Mouse (Mus musculus) frontal cortex, adult (tissue): ENCODE results near the gene Ackr2.

ENCODE experiments used
- ATAC-seq: cut with Nextera tagmentation; 2 replicates; pipeline ENCODE4 v1.9.2; 2017; ENCODE audit warnings: mild to moderate bottlenecking, moderate library complexity, mixed read lengths; ENCODE audit not compliant: low TSS enrichment

The Ackr2 gene

DNA sequence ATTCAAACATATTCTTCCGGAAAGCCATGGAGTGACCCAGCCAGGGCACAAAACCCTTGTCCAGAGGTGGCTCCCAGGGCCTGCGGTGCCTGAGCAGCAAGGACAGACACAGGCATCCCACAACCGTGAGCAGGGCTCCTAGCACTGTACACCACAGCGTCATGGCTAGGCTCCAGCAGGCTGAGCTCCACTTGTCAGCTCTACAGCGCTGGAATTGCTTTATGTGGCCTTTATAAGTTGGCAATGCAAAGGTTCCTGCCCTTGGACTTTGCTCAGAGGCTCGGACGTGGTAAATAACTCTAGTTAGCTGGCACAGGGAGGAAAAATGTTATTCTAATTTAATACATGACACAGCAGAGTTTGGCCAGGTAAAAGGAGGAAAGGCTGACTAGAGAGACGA lies 17.9 kb downstream of the Ackr2 start, which contains the start of gene Cyp8b1:
Gene Cyp8b1, minus strand, starts transcription at position 204 of the 400 bp plus-strand sequence.
- no peak for ATAC-seq

DNA sequence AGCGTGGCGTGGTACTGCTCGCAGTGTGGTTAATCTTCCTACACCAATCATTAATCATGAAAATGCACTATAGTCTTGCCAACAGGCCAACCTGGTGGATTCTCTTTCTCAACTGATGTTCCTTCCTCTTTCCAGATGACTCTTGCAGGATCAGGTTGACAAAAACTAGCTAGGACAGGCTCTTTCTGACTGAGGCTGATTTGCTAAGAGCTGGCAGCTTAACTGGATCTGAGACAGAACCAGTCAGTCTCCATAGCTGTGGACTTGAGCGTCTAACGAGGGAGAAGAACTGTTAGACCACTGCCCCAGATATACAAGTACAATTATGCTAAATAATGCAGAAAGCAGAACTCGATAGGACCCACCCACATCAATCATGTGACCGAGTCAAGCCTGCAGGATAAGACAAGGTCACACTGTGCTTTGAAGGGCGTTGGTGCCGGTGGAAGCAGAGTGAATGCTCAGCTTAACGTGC lies 20.9 kb downstream of the Ackr2 start:
- no peak for ATAC-seq

DNA sequence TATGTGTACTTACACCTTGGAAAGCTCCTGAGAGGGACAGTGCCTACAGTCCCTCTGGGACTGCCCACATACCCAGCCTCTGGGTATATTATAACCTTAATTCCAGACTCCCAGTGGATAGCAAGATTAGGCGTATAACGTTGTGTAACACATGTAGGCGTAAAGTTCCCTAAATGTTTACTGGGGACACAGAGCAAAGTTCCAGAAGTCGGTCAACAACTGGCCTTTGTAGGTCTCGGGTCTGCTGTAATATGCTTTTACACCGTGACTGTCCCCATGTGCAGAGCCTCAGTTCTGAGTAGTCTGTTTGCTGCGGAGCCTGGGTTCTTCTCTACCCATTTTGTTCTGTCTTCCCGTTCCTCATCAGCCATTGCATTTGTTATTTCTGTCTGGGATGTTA lies 25.3 kb downstream of the Ackr2 start:
- ATAC-seq = no peak

DNA sequence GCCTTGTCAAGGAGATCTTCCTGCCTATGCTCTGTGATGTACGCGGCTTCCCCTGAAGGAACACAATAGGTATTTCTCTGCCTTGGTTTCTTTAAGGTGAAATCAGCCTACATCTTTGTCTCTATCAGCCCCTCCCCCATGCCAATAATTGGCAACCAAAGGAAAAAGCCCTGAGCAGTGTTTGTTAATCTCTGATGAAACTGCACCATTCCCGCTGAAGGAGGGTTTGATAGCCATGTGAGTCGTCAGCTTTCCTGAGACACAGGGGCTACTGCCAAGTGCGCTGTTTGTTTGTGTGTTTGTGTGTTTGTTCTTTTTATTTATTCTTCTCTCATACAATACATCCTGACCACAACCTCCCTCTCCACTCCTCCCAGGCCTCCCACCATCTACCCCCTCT lies 25.8 kb downstream of the Ackr2 start:
- ATAC-seq = no peak

DNA sequence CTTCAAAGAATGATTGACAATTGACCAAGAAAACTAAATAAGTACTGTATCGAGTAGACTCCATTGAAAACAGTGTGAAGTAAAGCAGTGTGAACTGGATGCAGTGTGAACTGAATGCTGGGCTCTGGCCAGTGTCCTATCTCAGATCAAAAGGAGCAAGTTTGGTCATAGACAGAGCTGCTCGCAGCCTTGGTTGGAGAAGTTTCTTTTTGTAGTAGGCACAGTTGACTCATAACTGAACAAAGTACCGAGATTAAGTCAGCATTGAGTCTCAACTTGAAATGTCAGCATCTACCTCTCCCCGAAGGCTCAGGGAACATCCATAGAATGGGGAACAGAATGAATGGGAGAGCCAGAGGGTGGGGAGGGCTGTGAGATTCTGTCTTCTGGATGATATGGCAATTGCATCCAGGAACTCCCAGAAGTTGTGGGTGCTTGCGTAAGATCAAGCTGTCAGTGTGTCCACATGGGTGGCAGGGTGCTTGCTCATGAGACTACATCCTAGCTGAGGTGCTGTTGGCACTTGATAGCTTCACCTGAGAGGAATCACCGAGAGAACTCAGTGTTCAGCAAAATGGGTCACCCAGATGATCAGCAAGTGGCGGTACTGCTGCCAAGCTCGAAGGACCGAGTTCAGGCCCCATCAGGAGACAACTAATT lies 26.9 kb downstream of the Ackr2 start:
- ATAC-seq = no peak

DNA sequence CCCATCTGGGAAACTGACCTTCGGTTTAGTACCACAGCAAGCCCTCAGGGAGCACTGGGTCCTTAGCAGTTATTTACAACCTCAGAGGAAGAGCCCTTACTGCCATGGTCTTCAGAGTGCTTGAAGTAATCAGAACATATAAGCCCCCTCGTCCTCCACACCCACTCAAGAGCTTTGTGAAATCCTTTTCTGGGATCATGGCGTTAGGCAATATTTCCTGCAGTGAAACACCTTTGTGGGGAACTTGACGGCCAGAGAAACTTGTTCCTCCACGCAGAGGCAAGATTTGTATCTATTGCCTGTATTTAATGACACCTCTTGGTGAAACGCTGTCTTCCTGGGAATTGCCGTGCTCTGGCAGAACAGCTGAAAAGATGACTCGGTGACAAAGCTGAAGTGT lies 27.8 kb downstream of the Ackr2 start:
- ATAC-seq = no peak

DNA sequence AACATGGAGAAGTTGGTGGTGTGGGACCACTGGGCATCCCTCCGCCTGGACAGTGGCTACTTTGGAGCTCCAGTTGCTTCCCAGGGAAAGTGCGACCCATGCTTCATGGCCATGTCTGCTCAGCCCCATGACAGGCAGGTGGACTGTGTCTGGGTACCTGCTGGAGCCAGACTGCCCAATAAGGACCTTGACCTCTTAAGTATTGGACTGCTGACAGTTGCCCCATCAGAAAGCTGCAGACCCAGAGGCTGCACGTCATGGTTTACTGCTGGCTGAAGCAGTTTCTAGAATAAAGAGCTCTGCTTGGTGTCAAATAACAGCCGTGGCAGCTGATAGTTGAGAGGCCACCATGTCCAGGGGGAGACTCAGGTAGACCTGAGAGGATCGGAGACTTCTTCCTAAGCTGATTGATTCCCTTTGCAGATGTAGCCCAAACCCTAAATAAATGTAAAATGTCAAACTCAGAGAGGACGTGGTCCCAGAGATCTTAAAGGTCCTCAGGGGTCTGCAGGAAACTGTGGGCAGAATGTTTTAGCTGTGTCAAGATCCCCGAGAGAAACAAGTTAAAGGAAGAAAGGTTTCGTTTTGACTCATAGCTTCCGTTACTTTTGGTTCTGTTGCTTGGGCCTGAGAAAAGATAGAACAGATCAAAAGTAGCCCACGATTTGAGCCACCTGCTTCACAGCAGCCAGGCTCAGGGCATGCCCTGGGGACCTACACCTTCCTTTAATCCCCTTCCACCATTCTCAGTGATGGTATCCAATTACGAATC lies 28.7 kb downstream of the Ackr2 start:
- ATAC-seq = no peak

DNA sequence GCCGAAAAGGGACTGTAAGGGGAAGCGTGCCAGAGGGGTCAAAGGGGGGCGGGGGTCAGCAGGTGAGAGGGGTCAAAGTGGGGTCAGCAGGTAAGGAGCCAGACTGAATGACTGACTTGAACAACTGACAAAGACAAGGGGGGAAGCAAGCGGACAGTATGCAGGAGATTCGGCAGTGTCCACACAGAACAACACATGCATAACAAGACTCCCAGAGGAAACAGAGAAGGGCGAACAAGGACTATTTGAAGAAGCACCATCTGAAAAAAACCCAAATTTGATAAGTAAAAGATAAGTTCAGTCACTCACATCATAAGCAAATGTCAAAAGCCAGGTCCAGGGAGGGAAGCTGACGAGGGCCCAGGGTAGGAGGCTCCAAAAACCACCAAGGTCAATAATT lies 29.6 kb downstream of the Ackr2 start:
- ATAC-seq = no peak

DNA sequence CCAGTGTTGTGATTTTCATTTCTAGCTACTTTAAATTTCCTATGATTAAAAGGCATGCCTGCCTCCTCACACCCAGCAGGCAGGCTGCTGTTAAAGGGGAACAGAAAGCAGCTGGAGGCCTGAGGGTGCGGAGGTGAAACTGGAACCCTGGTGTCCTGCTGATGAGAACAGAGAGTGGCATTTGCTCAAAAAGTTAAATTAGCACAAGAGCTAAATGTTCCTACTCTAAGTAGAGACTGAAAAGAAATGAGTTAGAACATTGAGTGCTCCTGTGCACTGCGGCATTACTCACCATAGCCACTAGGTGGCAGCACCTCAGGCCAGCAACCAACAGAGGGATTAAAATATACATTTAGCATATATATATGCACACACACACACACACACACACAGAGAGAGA lies 30.3 kb downstream of the Ackr2 start:
- ATAC-seq = peak; percentile 69; the same call in 1 of the 2 replicates

DNA sequence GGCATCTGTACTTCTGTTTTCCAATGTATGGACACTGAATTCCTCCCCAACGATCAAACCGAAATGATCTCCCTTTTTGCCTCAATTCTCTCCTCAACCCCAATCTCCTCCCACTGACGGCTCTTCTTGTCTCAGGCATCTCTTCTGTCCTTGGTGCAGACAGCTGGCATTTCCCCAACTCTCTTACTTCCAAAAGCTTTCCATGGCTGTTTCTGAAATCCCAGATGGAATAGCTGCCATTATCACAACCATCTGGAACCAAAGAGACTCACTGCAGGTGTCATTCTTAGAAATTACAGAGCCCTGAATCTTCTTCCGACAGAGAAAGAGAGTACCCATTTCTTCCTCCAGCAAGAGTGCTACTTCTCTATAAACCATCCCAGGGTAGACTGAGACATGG lies 36.7 kb downstream of the Ackr2 start:
- ATAC-seq = peak; percentile 47; the same call in 1 of the 2 replicates

DNA sequence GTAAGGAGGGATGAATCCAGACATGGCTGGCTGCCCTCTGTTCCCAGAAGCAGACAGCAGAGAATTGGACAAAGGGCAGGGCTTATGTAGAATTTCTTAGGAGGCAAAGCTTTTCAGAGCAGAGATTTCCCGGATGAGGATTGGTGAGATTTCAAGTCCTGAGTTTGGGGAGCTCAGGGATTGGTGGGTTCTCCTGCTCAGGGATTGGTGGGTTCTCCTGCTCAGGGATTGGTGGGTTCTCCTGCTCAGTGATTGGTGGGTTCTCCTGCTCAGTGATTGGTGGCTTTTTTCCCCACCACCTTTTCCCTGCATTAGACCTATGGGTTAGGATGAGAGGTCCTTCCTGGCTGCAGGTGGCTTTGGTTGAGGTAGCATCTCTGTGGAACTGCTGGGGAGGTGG lies 38.8 kb downstream of the Ackr2 start:
- ATAC-seq = peak; percentile 50; the same call in 1 of the 2 replicates

DNA sequence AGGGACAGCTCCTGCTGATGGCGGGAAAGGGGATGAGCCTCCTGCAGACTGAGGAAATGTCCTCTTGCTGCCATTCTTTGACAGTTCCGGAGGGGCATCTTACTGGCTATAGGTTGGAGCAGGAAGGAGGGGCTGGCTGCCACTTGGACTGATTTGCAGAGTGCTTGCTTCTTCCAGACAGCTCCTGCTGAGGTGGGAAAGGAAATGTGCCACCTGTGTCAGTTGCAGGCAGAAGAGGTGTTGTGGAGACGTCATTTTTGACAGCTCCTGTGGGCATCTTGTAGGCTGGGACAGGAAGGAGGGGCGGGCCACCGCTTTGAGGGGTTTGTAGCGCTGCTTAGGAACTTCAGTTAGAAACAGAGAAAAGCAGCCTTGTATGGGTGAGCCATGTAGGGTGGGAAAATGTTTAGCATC lies 39.3 kb downstream of the Ackr2 start:
- ATAC-seq = peak; percentile 28; the same call in 1 of the 2 replicates

DNA sequence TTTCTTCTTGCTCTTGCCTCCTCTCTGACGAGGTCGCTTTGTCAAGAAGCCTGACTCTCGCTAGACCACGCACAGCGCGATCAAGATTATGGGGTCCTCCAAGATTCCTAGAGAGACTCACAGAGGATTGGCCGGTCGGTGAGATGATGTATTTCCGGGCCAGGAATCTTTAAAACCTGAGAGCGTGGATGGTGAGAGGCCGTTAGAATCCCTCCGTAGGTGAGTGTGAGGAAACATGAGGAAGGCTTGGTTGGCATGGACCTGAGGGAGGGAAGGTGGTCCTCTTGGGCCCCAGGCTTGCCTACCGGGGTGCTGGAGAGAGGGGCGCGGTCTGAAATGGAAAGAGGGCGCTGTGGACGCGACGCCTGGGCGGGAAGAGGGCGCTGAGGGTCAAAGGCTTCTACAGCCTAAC lies 39.8 kb downstream of the Ackr2 start:
- ATAC-seq = peak; percentile 72

DNA sequence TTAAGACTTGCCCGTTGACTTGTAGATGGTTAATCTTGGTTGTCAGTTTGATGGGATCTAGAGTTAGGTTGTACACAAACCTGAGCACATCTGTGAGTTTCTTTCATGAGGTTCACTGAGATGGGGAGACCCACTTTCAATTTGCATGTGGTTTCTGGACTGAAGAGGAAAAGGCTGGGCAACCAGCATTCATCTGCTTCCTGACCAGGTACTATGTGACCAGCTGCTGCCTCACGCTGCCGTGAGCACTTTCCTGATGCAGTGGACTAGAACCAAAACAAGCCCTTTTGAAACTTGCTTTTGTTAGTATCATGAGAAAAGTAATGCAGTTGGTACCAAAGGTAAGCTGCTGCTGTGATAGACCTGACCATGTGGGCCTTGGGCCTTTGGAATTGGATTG lies 44.9 kb downstream of the Ackr2 start:
- ATAC-seq = no peak

DNA sequence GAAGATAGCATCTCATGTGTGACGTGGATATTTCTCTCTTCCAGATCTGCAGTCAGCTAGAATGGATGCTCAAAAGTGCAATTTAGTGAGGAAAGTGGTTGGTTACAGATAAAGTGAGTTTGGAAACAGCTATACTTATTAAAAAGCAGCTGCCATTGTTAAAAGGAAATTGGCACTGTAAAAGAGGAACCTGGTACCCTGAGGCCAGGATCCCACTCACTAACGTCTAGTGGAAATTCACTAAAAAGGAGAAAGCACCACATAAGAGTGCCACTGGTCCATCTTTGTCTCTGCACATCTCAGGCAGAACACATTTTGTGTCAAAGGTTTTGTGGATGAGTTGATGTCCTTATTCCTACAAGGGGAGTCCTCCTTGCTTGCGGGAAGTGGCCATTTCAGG lies 45.5 kb downstream of the Ackr2 start:
- ATAC-seq = no peak

DNA sequence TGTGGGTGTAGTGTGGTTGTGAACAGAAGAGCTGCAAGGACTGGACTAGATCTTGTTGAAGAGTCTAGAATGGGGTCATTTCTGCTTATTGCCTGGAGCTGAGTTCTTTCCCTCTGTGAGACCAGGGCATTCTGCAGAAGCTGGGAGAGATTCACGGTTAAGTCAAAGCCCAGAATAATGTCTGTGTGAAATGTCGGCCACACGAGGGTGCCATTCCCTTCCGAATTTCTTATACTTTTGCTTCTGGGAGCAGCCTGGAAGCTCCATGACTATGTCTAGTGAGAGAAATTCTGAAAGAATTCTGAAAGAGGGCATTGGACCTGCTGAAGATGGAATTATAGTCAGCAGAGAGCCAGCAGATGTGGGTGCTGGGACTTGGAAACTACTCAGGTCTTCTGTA lies 49.6 kb downstream of the Ackr2 start:
- peak; percentile 92 for ATAC-seq

DNA sequence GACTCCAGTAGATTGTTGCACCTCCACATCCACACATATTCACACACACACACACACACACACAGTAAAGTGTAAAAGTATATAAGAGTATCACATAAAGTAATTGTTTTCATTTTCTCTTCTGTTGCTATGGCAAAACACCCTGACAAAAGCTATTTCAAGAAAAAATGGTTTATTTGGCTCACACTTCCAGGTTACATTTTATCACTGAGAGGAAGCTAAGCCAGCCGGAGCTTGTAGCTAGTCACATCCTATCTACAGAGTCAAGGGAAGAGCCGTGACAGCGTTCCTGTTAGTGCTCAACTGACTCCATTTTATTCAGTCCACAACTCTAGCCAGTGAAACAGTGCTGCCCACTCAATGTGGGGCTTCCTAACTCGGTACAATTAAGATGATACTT lies 50.3 kb downstream of the Ackr2 start:
- 0 out of 2 replicates have a peak, but pooled peaks have one; percentile 29 for ATAC-seq

DNA sequence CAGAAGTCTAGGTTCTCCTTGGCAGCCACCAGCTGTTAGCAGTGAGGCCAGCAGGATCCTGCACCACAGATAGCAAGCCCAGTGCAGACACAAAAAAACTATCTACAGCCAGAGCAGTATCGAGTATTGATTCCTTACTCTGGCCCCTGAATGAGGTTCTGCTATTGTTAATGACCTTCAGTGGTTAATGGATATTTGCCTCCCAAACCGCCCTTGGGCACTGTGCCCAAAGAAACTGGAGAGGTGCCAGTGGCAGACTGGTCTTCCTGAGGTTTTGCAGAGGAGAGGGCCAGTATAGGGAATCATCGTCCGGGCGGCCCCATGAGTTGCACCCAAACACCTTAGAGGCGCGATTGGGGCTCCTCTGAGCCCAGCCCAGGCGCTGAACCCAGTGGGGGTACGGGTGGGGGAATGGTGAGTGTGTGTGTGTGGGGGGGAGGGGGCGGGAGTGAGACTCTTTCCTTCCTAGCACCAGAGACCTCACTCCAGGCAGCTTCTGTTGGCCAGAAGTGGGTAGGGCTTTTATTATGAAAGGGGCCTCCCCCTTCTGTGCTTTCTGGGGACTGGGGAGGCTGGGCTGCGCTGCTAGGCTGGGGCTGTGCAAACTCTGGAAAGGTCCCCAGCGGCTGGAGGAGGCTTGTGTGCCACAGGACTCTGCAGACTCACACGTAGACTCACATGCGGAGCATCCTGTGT lies 52.4 kb downstream of the Ackr2 start, which contains the start of gene Fam198a:
Gene Fam198a, plus strand, starts transcription at position 571 of the 696 bp plus-strand sequence.
- peak; percentile 46; the same call in 1 of the 2 replicates for ATAC-seq

DNA sequence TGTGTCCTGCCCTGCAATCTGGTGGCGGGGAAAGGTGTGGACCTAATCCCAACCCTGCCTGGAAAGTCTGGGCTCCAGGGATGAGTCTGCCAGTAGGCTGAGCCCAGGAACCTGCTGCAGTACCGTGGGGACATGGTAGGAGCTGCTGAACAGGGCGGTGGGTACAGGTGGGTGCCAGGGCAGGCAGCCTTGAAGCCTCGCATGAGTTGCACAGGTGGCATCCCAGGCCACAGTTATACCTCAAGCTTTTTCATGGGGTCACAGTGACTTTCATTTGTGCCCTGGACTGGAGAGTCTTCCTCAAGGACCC lies 52.9 kb downstream of the Ackr2 start:
- ATAC-seq = no peak

DNA sequence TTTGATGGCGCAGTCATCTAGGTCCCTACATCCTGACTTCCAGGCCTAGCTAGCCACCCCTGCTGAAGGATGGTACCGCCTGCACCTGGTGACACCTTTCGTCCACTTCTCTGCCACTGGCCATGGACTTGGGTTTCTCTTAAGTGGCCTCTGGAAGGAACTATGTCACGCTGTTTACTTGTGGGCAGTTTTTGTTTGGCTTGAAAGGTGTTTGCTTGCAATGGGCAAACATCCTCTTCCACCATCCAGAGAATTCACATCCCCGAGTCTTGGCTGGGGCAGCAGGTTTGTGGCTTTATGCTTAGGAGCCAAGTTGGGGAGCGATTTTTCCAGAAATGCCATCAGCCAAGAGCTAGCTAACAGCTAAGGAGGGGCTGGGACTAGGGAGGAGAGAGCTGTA lies 54.4 kb downstream of the Ackr2 start:
- ATAC-seq = no peak

DNA sequence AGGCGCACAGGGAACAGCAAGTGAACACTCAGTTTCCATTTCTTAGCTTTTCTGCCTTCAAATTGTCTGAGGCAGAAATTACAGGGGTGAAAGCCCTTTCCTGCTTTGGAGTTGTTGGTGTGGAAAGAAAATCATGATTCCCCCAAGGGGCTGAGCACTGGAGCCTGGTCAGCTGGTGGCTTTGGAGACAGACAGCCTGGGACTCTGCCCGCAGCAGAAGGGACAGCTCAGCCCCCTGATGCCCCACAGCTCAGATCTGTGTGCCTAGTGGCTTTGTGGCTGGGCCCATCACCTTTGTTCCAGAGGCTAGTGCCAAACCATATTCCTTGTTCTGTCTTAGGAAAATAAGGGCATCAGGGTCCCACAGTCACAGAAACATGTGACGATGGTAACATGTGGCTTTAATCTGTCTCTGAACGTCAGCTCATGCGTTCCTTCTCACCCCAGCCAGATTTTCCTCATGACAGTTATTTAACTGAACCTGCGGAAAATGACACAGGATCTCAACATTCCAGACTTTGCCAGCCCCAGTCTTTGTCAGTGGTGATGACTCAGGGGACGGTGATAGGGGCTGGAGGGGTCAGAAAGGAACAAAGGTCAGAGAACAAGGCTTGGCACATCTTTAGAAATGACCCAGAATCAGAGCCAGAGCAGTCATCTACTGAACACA lies 61.9 kb downstream of the Ackr2 start:
- no peak for ATAC-seq
